Mouse (Mus musculus): ENCODE measurements around the gene Nck2. TPM values are rescaled to one million over a fixed set of nuclear protein-coding genes. Genes with fewer than 3 reads are reported as not detected.

Nck2 gene
- total and polyA plus RNA-seq, 2 experiments from 2014 or later, result 17.7 to 49.7 TPM

GRCm38 (mm10) chr1:43446731-43447601 lies 2.6 kb downstream of the Nck2 start:
- peak overlapping the region; percentile 95 for H3K9ac ChIP-seq (replicated peaks; ENCODE audit: low read depth, low read length)
- H3K36me3 ChIP-seq (replicated peaks; ENCODE audit: control insufficient read depth, insufficient read depth, low read length), result no peaks in the 10 kb centered on the region
- ATAC-seq (ENCODE audit: insufficient read depth, low read depth), result no peak
- H3K4me1 ChIP-seq (ENCODE audit: control insufficient read depth, insufficient read depth), result peaks cover 37% of the 10 kb centered on the region
- peak overlapping the region; percentile 95 for H3K27ac ChIP-seq (ENCODE audit: low read depth)
- TF ChIP-seq CTCF (IDR thresholded peaks at IDR 0.05; ENCODE audit: low read depth) (no peak), EP300 (IDR thresholded peaks at IDR 0.05; ENCODE audit: low read depth) (no peak)
- peak overlapping the region; percentile 99 for H3K4me3 ChIP-seq (ENCODE audit: low read depth, low read length)
- H3K4me2 ChIP-seq (ENCODE audit: low read depth, low read length), result peak overlapping the region; percentile 96
- no peaks in the 10 kb centered on the region for H3K27me3 ChIP-seq (ENCODE audit: control insufficient read depth, insufficient read depth, low read length)
- WGBS, result 6% methylated on average over 16 of the region's 16 CpGs
- peak; percentile 40 for DNase-seq (ENCODE audit: low spot score)
- no peaks in the 10 kb centered on the region for H3K9me3 ChIP-seq (replicated peaks; ENCODE audit: control insufficient read depth, low read length)

GRCm38 (mm10) chr1:43447602-43448287 lies 3.4 kb downstream of the Nck2 start:
- Histone ChIP-seq H3K27ac (ENCODE audit: low read depth) (no peak overlapping the region), H3K4me1 (ENCODE audit: control insufficient read depth, insufficient read depth) (peaks cover 37% of the 10 kb centered on the region), H3K27me3 (ENCODE audit: control insufficient read depth, insufficient read depth, low read length) (no peaks in the 10 kb centered on the region), H3K4me2 (ENCODE audit: low read depth, low read length) (peak overlapping the region; percentile 96), H3K9ac (replicated peaks; ENCODE audit: low read depth, low read length) (peak overlapping the region; percentile 95; the same call in 1 of the 2 replicates), H3K4me3 (ENCODE audit: low read depth, low read length) (peak overlapping the region; percentile 99), H3K9me3 (replicated peaks; ENCODE audit: control insufficient read depth, low read length) (no peaks in the 10 kb centered on the region), H3K36me3 (replicated peaks; ENCODE audit: control insufficient read depth, insufficient read depth, low read length) (no peaks in the 10 kb centered on the region)
- ATAC-seq (ENCODE audit: insufficient read depth, low read depth) (no peak), DNase-seq (ENCODE audit: low spot score) (no peak)
- no peak for TF ChIP-seq EP300 (IDR thresholded peaks at IDR 0.05; ENCODE audit: low read depth)
- TF ChIP-seq CTCF (IDR thresholded peaks at IDR 0.05; ENCODE audit: low read depth), result no peak
- 42% methylated on average over 9 of the region's 9 CpGs for WGBS

- no peaks in the 10 kb centered on the region for H3K9me3 ChIP-seq (replicated peaks; ENCODE audit: control insufficient read depth, low read length)
- no peak overlapping the region for H3K9ac ChIP-seq (replicated peaks; ENCODE audit: low read depth, low read length)
- no peak overlapping the region for H3K4me2 ChIP-seq (ENCODE audit: low read depth, low read length)
- TF ChIP-seq CTCF (IDR thresholded peaks at IDR 0.05; ENCODE audit: low read depth) (no peak), EP300 (IDR thresholded peaks at IDR 0.05; ENCODE audit: low read depth) (no peak)
- H3K4me3 ChIP-seq (ENCODE audit: low read depth, low read length), result no peak overlapping the region
- peaks cover 39% of the 10 kb centered on the region for H3K4me1 ChIP-seq (ENCODE audit: control insufficient read depth, insufficient read depth)
- DNase-seq (ENCODE audit: low spot score) (no peak), ATAC-seq (ENCODE audit: insufficient read depth, low read depth) (no peak)
- H3K27ac ChIP-seq (ENCODE audit: low read depth), result no peak overlapping the region; the same call in 1 of the 2 replicates
- no peaks in the 10 kb centered on the region for H3K36me3 ChIP-seq (replicated peaks; ENCODE audit: control insufficient read depth, insufficient read depth, low read length)
- no peaks in the 10 kb centered on the region for H3K27me3 ChIP-seq (ENCODE audit: control insufficient read depth, insufficient read depth, low read length)
- 74% methylated on average over 1 of the region's 1 CpGs for WGBS
Measured at GRCm38 (mm10) chr1:43450811-43451210, 6.4 kb downstream of the Nck2 start.

GRCm38 (mm10) chr1:43453683-43454082 lies 9.3 kb downstream of the Nck2 start:
- no peak for ATAC-seq (ENCODE audit: insufficient read depth, low read depth)

GRCm38 (mm10) chr1:43454741-43455140 lies 10.4 kb downstream of the Nck2 start:
- no peaks in the 10 kb centered on the region for H3K9me3 ChIP-seq (replicated peaks; ENCODE audit: control insufficient read depth, low read length)
- no peak overlapping the region for H3K4me3 ChIP-seq (ENCODE audit: low read depth, low read length)
- no peak for ATAC-seq (ENCODE audit: insufficient read depth, low read depth)
- H3K9ac ChIP-seq (replicated peaks; ENCODE audit: low read depth, low read length), result no peak overlapping the region
- H3K36me3 ChIP-seq (replicated peaks; ENCODE audit: control insufficient read depth, insufficient read depth, low read length), result no peaks in the 10 kb centered on the region
- no peak overlapping the region for H3K27ac ChIP-seq (ENCODE audit: low read depth)
- 67% methylated on average over 8 of the region's 8 CpGs for WGBS
- H3K4me2 ChIP-seq (ENCODE audit: low read depth, low read length), result no peak overlapping the region
- H3K27me3 ChIP-seq (ENCODE audit: control insufficient read depth, insufficient read depth, low read length), result no peaks in the 10 kb centered on the region
- TF ChIP-seq CTCF (IDR thresholded peaks at IDR 0.05; ENCODE audit: low read depth) (no peak), EP300 (IDR thresholded peaks at IDR 0.05; ENCODE audit: low read depth) (no peak)
- peaks cover 28% of the 10 kb centered on the region for H3K4me1 ChIP-seq (ENCODE audit: control insufficient read depth, insufficient read depth)
- no peak for DNase-seq (ENCODE audit: low spot score)

More at GRCm38 (mm10) chr1:43453683-43454082, 9.3 kb downstream of the Nck2 start:
- Histone ChIP-seq H3K9ac (replicated peaks; ENCODE audit: low read depth, low read length) (no peak overlapping the region), H3K4me2 (ENCODE audit: low read depth, low read length) (no peak overlapping the region), H3K4me3 (ENCODE audit: low read depth, low read length) (no peak overlapping the region), H3K36me3 (replicated peaks; ENCODE audit: control insufficient read depth, insufficient read depth, low read length) (no peaks in the 10 kb centered on the region), H3K27ac (ENCODE audit: low read depth) (no peak overlapping the region), H3K27me3 (ENCODE audit: control insufficient read depth, insufficient read depth, low read length) (no peaks in the 10 kb centered on the region), H3K9me3 (replicated peaks; ENCODE audit: control insufficient read depth, low read length) (no peaks in the 10 kb centered on the region), H3K4me1 (ENCODE audit: control insufficient read depth, insufficient read depth) (peaks cover 30% of the 10 kb centered on the region)
- TF ChIP-seq CTCF (IDR thresholded peaks at IDR 0.05; ENCODE audit: low read depth) (no peak), EP300 (IDR thresholded peaks at IDR 0.05; ENCODE audit: low read depth) (no peak)
- 82% methylated on average over 3 of the region's 3 CpGs for WGBS
- no peak for DNase-seq (ENCODE audit: low spot score)
